Mouse (Mus musculus): ENCODE measurements around the gene Wfdc12.
"Not testable (repeated sequence)": the region's sequence is repeated elsewhere in the genome, so short reads cannot be mapped to it uniquely, and the experiment has no call there.

DNA sequence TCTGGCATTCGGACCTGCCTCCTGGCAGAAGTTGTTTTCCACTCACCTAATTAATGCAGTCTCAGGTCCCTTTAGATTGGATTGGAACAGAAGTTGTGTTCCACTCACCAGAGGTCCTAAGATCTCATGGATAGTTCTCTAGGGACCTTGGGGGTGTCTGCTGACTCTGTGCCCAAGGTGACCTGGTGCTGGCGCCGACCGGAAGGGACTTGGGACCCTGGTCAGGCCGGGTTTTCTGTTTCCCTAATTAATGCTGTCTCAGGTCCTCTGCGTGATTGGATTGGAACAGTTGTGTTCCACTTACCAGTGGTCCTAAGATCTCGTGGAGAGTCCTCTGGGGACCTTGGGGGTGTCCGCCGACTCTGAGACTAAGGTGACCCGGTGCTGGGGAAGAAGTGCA is 15.6 kb upstream of the Wfdc12 start:
- TF ChIP-seq CTCF (IDR thresholded peaks at IDR 0.05; ENCODE audit: borderline replicate concordance, extremely low read depth, insufficient read depth, insufficient read length); POLR2A (IDR thresholded peaks at IDR 0.05; ENCODE audit: borderline replicate concordance, extremely low read depth, insufficient read depth, insufficient read length, poor library complexity, severe bottlenecking): not testable (repeated sequence)
